Mouse (Mus musculus): ENCODE data around the gene Ide.

Gene Ide

GRCm38 (mm10) chr19:37332726-37333125 lies 4.9 kb downstream of the Ide start:
- no peak for DNase-seq

DNA sequence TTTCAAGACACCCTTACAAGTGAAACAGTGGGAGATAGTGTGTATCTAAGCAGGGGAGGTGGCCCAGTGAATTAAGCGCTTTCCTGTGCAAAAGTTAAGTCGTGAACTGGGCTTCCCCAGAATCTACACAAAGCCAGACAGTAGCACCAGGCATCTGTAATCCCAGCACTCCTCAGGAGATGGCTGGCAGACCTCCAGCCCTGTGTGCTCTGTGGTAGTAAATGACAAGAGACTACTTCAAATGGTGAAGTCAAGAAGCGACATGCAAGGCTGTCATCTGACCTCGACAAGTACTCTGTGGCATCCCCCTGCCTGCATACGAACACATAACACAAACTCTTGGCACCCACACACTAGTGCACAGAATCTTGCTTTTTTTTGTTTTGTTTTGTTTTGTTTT lies 10.4 kb downstream of the Ide start:
- DNase-seq = no peak

DNA sequence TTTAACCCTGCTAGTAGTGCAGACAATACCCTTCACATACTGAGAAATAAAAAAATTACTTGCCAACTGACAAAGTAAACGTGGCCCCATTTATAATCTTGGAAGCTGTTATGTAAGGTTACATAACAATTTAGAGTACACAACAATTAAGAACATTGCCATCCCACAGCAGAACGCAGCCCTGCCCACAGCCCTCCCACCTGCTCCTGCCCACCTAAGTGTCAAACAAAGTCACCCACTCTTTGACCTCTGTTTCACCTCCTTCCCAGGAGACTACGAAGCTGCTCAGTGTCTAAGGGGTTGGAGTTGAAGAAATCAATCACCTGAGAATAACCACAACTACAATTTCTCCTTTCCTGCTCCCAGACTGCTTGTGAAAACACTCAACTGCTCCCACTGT lies 14.1 kb downstream of the Ide start:
- no peak for DNase-seq

DNA sequence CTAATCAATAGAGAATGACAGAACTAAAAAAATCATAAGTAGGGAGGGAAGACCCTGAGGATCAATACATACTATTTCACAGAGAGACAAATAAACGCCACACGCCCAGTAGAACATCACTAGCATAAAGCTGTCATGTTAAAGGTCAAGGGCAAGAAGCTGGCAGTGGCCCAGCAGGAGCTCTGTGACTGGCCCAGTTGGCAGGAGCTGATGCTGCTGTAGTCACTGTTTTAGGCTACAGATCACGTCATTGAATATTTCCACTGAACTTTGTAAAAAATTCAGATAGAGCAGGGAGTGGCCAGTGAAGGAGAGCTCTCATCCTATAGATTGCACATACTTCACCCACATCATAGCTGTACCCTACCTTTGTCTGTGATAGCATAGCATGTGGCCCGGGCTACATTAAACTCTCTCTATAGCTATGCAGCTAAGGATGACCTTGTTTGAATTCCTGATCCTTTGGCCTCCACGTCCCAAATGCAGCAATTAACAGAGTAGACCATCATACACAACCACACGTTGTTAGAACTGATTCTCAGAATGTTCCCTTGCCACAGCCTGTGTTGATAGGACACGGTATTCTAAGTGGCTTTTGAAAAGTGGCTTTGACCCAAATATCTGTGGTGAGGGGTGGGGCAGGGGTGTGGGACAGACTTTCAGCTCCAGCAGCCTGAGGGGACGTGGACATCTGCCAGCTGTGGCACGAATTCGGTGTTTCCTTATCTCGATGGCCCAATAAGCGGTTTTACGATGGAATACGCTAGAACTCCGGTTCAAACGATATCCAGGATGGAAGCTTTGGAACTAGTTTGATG lies 16.6 kb downstream of the Ide start:
- peak; percentile 26 for DNase-seq

DNA sequence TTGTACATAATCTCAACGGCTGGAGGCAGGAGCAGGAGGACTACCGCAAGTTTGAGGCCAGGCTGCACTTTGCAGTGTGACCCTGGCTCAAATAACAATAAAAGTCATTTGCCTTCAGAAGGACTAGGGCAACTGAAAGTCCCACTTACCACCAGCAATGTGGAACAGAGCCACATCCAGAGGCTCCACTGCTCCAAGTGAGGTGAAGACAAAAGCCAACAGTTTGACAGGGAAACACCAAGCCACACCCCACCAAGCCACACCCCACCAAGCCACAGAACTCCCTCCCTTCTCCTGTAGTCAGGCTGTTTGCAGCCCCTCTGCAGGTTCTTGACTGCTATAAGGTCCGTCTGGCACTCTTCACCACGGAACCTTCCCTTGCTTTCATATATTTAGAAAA lies 20.3 kb downstream of the Ide start:
- no peak for DNase-seq

DNA sequence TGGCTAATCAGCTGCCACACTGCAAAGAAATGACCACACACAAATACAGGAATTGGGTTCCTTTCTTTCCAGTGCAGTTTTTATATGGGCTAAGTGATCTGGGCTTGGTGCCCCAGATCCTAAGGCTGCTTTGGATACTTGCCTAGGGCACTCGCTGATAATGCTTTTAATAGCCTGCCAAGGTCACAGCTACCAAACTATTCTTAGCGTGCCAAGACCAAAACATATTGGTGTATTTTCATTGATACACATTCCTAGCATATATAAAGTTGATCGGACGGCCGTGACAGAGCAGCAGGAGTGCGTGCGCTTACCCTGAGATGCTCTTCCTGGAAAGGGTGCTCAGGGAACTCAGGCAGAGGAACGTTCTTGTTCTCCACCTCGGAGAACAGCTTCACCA lies 22.6 kb downstream of the Ide start:
- DNase-seq = no peak

DNA sequence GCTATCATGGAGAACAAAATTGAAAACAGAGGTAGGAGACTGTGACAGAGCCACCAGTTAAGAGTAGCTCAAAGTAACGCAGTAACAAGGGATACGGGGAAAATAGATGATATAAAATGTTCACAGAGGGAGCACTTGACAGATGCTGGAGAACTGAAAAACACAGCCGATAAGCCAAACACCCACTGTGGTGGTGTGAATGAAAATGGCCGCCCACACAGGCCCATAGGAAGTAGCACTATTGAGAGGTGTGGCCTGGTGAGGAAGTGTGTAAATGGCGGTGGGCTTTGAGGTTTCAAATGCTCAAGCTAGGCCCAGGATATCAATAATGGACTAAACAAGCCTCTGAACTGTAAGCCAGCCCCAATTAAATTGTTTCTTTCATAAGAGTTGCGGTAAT lies 26.2 kb downstream of the Ide start:
- no peak for DNase-seq

DNA sequence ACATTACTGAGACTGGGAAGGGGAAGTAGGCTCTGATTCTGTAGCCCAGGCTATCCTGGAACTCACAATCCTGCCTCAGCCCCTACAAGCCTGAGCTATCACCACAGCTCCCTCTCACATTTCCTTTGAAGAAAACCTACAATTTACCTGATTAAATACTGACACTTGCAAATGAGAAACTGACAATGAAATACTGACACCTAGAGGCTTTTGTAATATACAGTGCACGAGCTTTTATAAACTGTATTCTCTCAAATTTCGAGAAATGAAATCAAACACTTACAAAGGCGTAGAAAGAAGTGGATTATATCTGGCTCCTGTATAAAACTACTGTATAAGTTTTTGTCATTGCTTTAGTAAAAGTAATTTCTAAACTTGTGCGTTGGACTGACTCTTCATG lies 27.5 kb downstream of the Ide start:
- DNase-seq = no peak

DNA sequence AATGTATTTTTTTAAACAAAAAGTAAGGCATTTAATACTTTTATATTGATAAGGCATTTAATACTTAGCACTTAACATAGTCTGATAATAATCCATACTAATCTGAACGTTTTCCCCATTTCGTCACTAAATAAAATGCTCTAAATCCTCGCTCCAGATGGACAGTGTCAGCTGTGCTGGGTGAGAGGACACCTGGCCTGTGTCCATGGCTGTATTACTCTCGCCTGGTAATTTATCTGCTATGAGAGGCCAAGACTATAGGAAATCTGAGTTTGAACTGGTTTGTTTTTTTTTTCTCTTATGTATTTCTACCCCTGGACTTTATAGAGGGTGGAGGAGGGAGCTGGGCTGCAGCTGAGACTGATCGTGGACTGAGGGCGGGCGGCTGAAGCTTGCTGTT lies 28.7 kb downstream of the Ide start:
- no peak for DNase-seq

DNA sequence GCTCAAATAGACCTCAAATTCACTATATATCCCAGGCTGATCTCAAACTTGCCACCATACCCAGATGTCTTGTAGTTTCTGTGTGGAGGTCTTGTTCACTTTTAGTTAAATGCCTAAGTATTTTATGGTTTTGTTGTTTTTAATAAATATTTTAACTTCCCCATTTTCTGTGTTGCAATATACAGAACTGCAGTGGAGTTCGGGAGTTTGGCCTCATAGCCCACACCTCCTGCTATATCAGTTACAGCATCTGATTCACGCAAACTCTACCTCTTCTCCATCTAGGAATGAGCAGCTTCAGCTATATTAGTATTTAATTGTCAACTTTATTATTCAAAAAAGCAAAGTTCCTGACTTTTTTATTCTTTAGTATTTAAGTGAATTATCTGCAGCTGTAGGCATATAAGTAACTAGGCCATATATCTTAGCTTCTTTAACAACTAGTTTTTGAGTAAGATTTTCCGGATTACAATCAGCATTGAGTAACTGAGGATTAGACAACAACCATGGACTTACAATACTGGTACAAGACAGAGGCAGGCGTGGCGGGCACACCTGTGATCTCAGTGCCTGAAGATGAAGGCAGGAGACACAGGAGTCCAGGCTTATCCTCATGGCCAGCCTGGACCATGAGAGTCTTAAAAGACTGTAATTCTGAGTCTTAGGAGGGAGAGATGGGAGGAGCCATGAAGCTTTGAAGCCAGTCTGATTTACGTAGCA lies 29.7 kb downstream of the Ide start:
- DNase-seq = no peak

GRCm38 (mm10) chr19:37306176-37306575 lies 31.5 kb downstream of the Ide start:
- no peak for DNase-seq

DNA sequence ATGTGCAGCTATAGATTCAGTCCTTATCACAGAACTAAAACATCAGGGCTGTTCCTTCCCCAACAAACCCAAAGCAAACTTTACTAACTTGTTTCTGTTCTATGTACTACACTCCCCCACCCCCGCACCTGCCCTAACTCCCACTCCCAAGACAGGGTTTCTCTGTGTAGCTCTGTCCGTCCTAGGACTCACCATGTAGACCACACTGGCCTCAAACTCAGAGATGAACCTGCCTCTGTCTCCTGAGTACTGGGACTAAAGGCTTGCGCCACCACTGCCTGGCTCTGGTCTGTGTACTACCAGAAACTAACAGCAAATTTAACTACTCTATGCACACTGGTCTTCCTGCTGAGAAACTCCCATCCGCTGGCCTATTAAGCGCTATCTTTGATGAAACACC lies 32.8 kb downstream of the Ide start:
- no peak for DNase-seq

DNA sequence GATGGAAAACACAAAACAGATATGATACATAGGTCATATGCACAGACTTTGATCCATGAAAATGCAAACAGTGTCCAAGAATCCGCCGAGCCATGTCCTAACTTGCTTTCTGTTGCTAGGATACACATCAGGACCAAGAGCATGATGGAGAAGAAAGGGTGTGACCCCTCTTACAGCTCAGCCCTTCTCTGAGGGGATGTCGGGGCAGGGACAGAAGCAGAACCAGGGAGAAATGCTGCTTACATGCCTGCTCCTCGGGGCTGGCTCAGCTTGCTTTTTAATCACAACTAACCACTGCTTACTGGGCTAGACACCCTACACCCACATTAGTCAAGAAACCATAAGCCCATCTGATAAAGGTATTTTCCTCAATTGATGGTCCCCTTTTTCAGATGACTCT lies 33.6 kb downstream of the Ide start:
- no peak for DNase-seq

DNA sequence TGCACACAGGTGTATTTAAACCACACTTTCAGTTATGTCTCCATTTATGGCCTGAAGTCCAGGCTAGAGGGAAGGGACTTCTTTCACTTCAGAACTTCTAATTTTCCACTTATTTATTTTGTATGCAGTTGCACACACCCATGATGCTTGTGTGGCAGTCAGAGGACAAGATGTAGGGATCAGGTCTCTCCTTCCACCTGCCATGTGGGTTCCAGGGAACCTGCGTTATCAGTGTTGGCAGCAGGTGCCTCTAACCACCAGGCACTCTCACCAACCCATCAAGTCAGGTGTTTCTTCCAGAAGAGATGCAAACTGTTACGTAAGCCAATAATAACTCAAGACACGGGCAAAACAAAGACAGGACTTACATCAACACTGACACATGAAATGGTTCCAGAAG lies 35.9 kb downstream of the Ide start:
- no peak for DNase-seq

- no peak for DNase-seq
Observed at GRCm38 (mm10) chr19:37291676-37292075, 46.0 kb downstream of the Ide start.

DNA sequence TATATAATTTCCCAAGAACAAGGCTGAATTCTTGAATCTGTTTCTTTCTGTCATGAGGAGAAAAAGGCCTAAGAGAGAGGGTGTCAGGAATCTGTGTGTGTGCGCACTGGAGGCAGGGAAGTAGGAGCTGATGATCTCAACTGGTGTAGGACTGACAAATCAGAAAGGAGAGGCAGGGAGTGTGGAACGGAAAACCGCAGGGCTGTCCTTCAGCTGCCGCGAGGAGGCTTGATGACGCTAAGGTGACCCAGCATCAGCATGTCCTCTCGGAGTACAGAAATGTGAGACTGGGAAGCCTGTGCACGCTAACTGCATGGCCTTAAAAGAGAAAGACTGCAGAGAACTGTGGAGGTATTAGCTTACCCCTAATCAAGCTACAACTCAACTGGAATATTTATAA lies 46.7 kb downstream of the Ide start:
- DNase-seq = no peak

- DNase-seq = no peak
Observed at GRCm38 (mm10) chr19:37284775-37285174, 52.9 kb downstream of the Ide start.

- no peak for DNase-seq
Observed at GRCm38 (mm10) chr19:37283166-37283565, 54.5 kb downstream of the Ide start.

- DNase-seq = no peak
Observed at GRCm38 (mm10) chr19:37281710-37282109, 55.9 kb downstream of the Ide start.

GRCm38 (mm10) chr19:37279194-37279593 lies 58.5 kb downstream of the Ide start:
- DNase-seq = no peak

GRCm38 (mm10) chr19:37275555-37275954 lies 62.1 kb downstream of the Ide start:
- no peak for DNase-seq

DNA sequence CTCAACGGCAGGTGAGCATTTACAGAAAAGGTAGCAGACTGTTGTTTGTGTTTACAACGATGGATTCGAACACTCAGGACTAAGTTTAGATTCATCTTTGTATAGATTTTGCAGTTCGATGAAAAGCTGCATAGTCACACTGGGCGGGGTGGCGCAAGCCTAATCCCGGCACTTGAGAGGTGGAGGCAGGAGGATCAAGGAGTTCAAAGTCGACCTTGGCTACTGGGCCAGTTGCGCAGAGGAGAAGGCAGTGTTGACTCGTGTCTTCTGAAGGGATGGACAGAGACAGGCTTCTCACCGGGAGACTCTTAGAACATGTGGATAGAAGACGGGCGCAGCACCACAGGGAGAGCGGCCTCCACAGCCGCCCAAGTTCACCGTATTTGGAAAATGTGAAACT lies 68.5 kb downstream of the Ide start:
- DNase-seq = no peak

GRCm38 (mm10) chr19:37265333-37266103 lies 72.1 kb downstream of the Ide start:
- peak; percentile 97 for DNase-seq
